Mouse (Mus musculus) lung, postnatal 4 days (tissue): ENCODE measurements around the gene Susd6.
"Not testable (repeated sequence)": the region's sequence is repeated elsewhere in the genome, so short reads cannot be mapped to it uniquely, and the experiment has no call there.

Source experiments
- DNase-seq, 2 experiments: peaks; one replicate each; pipeline ENCODE4 v3.0.0; 2021

Susd6 gene

DNA sequence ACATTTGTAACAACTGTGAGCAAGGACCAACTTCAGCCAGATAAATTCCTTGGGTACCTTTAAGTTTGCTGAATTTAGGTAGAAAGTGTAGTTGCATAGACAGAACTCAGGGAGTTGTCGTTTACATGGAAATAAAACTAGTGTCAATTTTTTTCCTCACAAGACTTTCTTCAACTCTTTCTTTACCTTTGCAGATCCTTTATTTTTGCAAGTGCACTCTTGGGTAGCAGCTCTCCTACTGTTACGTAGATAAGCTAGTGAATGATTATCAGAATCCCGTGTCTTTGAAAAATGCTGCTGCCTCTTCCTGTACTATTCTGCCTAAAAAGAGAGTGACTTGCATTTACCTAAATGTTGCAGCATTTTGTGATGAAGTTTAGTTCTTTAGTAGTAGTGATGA is 24.2 kb downstream of the Susd6 start:
- DNase-seq: no peak

DNA sequence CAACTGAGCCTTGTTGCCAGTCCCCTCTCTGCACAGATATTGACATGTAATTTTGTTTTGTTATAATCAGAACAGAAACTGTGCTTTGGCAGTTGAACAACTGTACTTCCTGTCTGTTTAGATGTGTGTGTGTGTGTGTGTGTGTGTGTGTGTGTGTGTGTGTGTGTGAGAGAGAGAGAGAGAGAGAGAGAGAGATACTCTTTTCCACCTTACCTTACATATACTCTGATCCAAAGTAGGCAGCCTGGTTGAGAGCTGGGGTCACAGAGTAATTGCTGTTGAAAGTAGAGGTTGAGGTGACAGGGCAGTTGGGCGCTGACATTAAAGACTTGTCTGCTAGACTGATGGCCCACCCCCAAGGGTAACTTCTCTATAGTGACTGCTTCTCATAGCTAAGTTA is 25.0 kb downstream of the Susd6 start:
- DNase-seq: no peak

DNA sequence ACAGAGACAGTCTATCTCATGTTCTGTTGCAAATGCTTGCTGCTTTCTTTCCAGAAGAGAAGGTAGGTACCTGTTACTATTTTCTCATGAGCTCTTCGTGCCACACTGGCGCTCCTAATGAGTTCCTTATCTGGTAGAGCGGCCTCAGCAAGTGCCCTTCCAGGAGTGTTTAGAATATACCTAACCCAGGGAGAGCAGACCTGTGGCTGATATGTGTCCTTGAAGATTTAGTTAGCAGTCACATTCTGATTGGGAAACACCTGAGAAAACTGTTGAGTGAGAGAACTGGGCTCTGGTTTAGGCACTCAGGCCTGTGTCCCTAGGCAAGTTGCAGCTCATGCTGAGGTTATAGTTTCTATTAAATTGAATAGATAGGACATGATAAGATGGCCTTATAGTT is 25.6 kb downstream of the Susd6 start:
- DNase-seq: no peak

DNA sequence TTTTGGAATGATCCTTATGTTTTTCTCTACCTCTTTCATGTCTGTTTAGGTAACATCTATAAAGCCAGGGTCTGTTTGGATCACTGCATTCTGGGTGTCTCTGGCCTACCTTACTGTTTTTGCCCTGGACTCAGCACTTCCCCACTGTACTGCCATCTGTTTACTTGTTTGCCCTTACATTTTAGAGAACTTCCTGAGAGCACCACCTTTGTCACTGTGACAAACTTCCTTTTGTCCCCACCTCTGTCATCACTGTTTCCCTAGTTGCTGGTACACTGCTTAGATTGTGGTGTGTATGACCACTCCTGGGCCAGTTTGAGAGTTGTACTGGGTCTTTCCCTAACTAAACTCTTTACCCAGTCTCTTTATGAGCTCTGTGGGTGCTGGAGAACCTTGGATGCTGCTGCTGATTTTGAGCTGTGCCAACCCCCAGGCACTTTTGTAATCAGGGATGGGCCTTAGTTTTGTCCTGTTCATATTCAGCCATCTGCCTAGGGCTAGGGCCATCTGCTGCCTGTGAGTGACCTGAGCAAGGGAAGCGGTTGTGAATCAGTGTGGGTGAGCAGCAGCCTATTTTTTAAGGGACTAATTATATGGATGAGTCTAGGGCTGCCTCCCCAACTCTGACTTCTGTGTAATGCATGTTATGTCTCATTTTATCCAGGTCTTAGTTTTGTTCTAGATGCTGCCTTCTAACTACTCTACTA is 26.2 kb downstream of the Susd6 start:
- no peak for DNase-seq

DNA sequence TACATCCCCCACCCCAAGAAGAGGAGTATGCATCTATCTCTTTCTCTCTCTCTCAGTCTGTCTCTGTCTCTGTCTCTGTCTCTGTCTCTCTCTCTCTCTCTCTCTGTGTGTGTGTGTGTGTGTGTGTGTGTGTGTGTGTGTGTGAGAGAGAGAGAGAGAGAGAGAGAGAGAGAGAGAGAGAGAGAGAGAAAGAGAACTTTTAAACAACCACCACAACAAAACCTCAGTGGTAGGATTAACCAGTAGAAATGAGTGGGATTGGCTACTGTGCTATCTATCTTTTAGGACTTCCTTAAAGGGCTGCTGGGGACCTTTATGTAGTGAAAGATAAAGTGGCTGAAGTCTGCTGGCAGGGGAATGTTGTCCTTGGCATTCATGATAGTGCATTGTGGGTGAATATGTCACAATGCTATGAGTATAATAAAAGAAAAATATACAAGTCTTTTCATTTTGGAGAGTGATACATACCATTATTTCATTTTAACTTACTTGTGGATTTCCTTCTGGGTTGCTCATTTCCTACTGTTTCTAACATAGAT is 27.5 kb downstream of the Susd6 start:
- DNase-seq: no peak

DNA sequence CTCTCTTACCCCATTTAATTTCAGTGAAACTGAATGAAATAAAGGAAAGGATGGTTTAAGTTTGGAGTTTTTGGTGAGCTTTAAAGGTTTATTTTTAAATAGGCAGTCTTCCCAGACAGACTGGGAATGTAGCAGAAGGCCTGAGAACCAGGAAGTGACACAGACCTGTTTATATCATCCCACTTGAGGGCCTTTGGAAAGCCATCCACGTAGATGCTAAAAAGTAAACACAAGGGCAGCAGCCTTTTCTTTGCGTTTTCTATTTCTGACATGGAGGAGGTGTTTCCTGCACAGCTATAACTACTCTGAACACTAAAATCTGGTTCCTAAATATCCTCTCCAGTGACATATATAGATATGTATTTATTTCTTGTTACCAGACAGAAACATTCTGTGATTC is 28.7 kb downstream of the Susd6 start:
- not testable (repeated sequence) for DNase-seq

DNA sequence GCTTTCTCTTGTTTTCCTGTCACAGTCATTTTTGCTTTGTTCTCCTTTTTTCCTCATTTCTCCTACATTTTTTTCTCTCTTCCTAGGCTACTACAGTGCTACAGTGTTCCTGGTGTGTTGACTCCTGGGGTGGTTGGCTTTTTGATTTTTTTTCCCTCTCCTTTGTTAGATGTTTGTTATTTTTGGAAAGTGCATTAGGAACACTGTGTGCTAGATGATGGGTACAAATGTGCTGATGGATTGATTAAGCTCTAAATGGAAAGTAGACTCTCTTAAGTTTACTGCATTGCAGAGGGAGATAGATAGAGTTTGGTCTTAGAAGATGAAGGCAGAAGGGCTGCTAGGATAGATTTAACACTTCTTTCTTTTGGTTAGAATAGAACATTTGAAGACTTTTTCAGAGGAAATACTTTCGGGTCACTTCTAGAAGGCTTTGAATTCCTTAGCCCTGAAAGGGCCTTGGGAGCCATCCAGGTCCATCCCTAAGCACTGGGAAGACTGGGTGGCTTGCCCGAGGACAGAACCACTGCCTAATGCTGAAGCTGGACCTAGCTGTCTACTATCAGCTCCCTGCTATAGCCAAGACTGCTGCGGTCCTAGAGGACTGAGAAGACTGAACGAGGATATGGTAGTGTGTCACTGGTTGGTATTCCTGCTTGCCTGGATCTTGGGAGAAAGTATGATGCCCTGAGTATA is 31.1 kb downstream of the Susd6 start:
- DNase-seq: peak in 1 of 2 experiments; percentile 28

DNA sequence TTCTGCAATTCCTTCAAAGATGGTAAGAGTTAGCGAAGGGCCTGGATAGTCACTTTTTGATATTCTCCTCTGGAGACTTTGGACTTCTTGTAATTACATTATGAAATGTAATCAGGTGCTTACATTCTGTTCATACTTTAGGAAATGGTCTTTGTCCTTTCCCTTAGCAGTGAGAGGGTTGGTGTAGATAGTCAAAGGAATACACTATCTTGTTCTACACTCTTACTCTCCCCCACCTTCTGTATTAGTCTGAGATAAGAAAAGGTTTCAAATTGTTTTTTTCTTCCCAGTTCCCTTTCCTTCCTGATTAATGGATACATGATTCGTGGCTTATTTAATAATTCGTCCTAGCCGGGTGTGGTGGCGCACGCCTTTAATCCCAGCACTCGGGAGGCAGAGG is 32.2 kb downstream of the Susd6 start:
- DNase-seq: no peak

DNA sequence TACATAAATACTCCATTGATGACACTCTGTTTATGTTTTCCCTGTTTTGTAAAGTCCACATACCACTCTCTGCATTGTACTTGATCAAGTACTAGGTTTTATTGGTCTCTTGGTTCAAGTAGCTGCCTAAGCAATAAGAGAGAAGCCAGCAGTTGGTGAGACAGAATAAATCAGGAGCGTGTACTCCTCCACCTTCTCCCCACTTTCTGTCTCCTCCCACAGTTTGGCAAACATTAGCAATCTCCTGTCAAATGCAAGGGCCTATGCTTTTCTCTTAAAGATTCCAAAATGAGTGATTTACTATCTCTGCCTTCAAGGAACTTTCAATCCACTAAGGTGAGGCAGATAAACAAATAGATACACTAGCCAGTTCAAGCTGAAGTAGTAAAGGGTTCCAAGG is 33.9 kb downstream of the Susd6 start:
- no peak for DNase-seq

DNA sequence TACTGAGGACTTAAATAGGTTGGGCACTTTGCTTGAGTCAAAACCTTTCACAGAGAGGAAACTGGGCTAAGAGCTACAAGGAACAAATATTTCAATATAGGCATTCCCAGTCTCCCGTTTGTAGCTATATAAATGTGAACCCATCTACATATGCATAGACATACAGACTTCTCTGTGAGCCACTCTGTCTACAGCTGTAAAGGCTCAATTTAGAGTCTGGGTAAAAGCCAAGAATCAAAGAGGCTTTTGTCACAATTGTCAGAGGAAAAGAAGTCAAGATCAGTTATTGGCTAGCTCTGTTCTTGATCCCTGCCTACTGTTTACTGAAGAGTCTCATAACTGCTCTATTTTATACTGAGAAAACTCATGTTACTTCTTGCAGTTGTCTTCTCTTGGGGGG is 36.1 kb downstream of the Susd6 start:
- no peak for DNase-seq

DNA sequence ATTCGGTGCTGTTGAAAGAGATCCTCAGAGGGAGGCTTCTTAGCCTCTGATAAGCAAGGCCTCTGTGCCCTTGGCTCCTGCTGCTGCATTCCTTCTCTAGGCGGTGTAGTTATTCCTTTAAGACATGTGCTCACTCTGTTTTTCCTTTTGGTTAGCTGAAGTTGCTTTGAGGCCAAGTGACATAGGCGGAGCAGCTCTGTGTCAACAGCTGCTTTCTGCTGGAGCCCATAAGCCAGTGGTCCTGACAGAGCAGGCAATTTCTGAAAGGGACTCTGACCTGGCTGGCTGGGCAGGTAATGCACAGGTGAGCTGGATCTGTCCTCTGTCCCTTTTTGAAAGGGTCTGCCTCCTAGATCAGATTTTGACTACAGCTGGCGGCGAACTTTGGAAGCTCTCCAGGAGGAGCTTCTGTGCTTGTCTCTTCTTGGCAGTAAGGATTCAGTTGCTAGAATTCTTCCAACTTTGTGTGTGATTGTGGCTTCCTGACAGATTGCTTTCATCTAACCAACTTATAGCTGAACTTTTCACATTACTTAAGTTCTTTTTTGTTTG is 37.2 kb downstream of the Susd6 start:
- DNase-seq: peak; percentile 41 to 58

DNA sequence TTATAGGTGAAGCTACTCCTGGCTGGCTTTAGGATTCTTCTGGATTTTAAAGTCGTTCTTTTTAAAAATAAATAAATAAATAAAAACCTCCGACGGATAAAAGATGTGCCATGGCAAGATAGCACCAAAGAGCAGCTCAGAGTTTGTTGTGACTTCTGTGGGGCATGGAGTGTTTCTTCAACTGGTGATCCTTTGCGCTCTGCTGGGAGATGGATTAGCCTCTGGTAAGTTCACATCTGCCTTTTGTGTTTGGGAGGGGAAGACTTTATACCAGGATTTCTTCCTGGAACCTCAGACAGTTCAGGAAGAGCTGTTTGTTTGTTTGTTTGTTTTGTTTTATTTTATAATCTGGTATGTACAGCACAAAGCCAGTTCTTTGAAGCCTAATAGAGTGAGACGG is 37.7 kb downstream of the Susd6 start:
- DNase-seq: no peak

DNA sequence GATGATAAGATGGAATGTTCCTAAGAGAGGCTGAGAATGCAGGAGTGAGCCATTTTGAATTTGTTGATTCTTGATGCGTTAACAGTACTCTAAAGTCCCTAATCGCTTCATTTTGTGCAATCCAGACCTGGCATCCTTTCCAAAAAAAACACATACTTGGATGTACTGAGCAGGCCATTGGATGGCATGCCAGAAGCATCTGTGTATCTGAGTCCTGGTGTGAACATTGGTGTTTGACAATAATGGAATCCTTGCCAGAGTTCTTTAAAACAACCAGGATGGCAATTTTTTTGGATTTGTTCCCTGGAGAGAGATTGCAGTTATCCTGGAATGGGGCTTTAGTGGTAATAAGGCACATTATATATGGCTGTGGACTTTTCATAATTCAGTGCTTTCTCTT is 38.6 kb downstream of the Susd6 start:
- no peak for DNase-seq

DNA sequence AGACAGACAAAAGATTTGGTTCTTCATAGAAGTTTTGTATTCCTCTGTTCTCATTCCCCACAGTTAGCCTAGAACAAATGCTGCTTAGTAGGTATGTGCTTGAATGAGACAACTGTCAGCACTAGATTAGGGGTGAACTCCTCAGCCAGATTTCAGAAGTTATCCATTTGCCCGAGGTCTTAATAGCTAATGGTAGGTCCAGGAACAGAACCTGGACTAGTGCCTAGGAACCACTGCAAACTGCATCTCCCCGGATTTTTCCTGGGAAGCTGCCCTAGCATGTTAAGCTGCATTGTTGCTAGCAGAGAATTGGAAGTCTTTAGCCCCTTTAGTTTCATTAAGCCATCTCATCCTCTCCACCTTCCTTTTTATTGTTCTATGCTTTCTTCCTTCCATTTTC is 39.9 kb downstream of the Susd6 start:
- DNase-seq: no peak

DNA sequence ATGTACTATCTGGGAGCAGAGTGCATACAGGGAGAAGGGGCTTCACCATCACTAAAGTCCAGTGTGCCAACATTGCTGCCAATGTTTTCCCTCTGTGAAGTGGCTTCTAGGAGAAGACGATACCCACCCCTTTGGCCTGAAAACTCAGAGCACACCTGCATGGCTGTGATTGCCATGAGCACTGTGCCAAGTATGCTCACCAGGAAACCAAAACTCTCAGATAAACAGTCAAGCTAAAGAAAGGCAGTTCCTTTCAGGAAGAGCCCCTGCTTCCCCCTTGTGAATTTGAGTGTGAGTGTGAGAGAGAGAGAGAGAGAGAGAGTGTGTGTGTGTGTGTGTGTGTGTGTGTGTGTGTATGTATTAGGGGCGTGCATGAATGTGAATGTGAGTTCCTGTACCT is 40.5 kb downstream of the Susd6 start:
- DNase-seq: no peak

DNA sequence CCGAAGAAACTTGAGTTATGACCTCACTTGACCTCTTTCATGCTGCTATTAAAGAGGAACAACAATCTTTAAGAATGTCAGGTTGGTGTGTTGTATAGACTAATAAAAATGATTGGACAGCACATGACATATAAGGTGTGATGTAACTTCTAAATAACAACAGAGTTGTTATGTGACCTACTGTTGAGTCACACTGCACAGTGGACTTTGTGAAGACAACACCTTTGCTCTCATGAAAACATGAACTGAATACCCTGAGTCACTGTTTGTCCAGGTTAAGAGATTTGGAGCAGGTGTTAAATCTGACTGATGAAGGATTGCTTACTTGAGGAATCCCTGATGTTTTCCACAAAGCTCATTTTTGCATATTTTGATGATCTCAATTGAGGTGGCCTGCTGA is 42.0 kb downstream of the Susd6 start:
- DNase-seq: no peak

DNA sequence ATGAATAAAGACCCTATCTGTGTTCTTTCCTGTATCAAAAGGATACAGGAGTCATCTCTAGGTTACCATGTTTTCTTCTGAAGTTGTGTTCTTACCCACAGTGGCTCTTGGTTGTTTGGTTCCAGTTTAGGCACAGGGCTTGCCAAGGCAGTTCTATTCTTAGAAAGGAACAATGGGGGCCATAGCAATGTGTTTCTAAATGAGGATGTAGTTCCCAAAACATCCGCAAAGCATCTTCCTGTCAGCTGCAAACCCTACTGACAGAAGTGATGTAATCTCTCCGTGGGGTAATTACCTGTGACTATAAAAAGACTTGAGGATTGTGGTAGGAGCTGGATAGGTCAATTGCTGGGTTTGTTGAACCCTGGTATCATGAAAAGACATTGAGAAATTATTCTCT is 43.2 kb downstream of the Susd6 start:
- peak in 1 of 2 experiments; percentile 18 for DNase-seq

DNA sequence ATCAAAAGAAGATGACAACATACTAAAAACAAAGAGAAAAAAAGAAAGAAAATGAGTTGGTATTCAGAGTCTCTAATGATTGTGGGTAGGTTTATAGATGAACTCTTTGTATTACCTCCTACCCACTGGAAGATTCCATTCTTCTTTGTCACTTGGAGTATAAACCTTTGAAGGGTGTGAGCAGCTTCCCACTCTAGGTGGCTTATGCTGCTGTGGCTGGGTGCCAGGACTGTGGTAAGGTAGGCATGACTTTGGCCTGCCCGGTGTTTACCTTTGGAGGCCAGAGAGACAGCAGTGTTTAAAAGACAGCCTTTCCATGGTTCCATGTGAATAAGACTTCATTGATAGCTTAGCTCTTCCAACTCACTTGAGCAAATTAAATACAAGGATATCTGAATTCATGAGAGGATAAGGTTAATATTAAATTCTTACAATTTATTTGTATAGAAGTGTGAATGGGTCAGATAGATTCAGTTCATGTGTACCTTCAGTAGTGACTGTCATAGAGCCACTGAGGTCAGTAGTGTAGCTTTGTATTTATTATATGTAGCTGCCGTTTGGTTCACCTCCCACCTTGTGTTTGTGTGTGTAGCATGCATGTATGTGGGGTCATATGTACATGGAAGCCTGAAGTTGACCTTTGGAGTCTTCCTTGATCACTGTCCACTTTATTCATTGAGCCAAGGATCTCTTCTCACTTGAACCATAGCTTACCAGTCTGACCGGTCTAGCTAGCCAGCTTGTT is 44.0 kb downstream of the Susd6 start:
- peak; percentile 48 to 64 for DNase-seq

DNA sequence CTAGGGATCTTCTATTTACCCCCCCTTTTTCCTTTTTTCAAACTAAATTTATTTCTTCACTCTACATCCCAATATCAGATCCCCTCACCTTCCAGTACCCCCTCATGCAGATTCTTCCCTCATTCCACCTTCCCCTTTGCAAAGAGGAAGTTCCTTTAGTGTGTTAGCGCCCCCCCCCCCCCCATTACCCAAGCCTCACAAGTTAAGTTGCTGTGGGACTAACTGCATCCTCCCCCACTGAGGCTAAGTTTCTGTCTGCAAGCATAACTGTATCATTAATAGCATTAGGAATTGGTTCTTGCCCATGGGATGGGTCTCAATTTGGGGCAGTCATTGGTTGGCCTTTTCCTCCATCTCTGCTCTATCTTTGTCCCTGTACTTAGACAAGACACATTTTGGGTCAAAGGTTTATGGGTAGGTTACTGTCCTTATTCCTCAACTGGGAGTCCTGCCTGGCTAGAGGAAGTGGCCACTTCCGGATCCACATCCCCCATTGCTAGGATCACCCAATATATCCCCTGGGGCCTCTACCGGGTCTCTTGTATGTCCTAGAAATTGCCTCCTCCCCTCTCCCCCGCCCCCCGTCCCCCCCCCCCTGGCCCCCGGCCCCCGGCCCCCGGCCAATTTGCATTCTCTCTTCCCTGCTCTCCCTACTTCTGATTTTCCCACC is 44.7 kb downstream of the Susd6 start:
- no peak for DNase-seq

DNA sequence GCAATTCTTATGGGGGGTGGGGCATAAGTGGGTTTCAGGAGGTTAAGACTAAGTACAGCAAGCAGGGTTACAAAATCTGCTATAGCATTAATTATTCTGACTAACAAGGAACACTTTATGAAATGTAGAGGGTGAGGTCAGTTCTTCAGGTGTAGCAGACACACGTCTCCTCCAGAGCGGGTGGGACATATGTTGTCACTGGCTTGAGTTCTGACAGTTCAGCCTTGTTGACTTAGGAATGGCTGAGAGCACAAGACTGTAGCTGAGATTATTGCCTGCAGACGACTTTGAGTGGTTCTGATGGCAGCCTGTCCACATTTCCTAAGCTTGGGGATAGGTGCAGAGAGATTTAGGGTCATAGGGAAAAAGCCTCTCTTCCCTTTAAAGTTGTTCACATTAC is 47.3 kb downstream of the Susd6 start:
- DNase-seq: no peak

DNA sequence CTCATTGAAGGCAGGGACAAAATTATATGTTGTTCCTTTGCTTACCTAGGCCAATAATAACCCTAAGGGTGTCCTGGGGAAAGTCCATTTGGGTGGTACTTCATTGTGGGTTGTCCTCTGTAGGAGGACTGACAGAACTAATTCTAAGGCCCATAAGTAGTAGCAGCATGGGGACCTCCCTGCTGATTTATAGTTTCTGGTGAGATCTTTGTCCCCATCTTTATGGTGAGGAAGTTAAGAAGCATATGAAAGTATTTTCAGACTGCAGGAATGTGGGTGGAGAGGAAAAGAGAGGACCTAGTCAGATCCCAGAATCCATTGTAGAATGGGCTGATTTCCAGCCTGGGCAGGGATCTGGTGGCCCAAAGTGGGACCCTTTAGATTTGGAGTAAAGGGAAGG is 48.0 kb downstream of the Susd6 start:
- DNase-seq: no peak

DNA sequence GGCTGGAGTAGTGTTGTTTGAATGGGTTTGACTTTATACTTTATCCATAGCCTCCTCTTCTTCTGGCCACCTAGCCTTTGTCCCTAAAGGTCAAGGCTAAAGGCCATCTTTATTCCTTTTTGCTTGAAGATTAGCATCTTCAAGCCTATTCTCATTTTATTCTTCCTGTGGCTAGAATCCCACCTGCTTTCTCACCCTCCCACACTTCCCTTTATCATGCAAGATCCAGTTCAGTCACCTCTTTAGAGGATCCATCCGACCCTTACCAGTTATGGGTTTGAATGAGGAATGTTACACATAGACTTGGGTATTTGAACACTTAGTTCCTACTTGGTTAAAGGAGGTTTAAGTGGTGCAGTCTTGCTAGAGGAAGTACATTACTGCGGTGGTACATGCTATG is 48.5 kb downstream of the Susd6 start:
- DNase-seq: no peak

DNA sequence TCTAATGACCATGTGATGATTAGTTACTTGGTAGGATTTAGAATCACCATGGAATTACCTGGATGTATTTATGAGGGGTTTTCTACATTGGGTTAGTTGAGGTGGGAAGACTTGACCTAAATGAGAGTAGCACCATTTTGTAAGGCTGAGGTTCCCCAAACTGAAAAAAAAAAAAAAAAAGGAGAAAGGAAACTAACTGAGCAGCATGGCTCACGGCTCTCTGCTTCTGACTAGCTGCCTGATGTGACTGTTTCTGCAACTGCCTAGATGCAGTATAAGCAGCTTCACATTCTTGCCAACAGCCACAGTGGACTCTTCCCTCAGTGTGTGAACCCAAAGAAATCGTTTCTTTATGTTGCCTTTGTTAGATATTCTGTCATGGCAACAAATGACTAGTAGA is 49.3 kb downstream of the Susd6 start:
- DNase-seq: no peak
